Mouse (Mus musculus) layer of hippocampus, postnatal 36 days (tissue): ENCODE results near the gene Aup1. TPM values are rescaled to one million over a fixed set of nuclear protein-coding genes. Genes with fewer than 3 reads are reported as not detected.

Source experiments
- DNase-seq, 2 experiments: peaks; one replicate each; pipeline ENCODE4 v3.0.0; 2022
- total RNA-seq, 2 experiments: library from RNA; stranded (reverse); gene quantifications; 2 replicates each; pipeline ENCODE4 v1.2.3; 2021

Aup1 gene
- total RNA-seq, 2 experiments from 2014 or later = 121 to 142 TPM

- DNase-seq = no peak
Observed at GRCm38 (mm10) chr6:83031111-83031510, 23.2 kb upstream of the Aup1 start.

- no peak for DNase-seq
Observed at GRCm38 (mm10) chr6:83031921-83032590, 22.3 kb upstream of the Aup1 start.

DNA sequence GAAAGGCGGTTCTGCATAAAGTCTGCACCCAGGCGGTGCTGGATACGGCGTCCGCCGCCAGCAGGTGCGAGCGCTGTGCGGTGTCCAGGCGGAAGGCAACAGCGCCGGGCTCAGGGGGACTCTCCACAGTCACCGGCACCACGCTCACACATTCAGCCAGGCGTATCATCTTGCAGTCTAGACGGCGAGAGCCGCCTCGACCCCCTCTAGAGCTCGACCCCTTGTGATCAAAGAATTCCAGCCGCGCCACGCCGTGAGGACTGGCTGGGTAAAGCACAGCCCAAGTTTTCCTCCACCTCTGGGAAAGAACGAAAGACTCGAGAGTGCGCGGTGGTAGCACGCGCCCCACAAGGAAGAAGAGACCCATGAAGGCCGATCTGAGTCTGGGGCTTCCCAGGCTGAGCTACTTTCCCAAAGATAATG is 21.5 kb upstream of the Aup1 start:
- no peak for DNase-seq

GRCm38 (mm10) chr6:83033249-83034185 is 20.8 kb upstream of the Aup1 start, which contains the start of the genes Dok1 and Loxl3:
Dok1 (minus strand) TSS chr6:83033471.
Loxl3 (plus strand) TSS chr6:83034173.
- peak; percentile 29 to 44 for DNase-seq

DNA sequence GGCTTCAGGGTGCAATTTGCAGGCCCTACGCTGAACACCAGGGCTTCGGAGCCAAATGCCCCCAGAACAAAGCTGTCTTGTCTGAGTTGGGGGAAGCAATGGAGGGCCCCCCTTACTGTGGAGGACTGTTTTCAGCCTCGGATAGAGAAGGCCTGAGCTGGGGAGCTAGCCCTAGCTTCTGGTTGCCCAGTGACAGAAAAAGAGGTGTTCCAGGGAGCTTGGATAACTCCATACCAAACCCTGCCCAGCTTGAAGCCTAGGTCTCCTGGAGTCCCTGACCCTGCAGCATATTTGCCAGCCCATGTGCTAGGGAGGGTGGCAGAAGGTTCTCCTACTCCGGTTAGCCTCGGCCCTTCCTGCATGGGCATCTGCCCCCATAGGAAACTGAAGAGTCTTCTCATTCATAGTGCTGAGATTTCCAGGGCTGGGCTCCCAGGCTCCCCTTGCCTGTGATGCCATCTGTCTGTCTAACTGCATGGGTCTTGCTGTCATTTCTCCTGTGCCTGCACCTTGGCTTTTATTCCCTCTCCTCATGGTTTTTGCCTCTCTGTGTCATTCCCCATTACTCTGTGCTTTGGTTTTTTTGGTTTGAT is 19.8 kb upstream of the Aup1 start:
- no peak for DNase-seq

DNA sequence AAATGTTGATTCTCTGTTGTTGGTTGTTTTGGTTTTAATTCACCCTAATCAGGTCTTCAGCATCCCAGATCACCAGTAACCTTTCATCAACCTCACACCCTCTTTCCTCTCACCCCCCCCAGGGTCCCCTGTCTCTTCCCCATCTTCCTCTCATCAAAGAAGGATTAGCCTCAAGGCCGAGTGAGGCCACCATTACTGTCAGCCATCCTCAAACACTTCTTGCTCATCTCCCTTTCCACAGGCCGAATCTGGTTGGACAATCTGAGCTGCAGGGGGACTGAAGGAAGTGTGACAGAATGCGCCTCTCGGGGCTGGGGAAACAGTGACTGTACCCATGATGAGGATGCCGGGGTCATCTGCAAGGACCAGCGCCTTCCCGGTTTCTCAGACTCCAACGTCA is 17.1 kb upstream of the Aup1 start:
- no peak for DNase-seq

- DNase-seq = peak; percentile 85
Observed at GRCm38 (mm10) chr6:83038496-83039012, 15.8 kb upstream of the Aup1 start.

DNA sequence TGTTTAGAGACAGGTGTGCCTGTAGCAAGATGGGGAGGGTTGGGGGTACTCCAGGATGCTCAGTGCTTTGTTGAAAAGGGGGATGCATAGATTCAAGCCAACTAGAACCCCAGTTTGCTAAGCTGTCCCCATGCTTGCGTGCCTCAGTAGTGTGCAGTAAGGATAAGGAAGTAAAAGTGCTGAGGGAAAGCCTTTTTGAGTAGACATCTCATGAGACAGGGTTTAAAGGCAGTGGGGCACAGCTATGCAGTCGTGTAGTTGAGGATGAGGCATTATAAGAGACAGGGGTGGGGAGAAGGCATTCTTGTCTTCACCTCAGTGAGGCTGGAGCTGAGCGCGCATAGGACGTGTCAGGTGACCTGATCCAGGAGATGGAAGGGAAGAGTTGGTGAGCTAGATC is 13.7 kb upstream of the Aup1 start:
- DNase-seq = no peak

DNA sequence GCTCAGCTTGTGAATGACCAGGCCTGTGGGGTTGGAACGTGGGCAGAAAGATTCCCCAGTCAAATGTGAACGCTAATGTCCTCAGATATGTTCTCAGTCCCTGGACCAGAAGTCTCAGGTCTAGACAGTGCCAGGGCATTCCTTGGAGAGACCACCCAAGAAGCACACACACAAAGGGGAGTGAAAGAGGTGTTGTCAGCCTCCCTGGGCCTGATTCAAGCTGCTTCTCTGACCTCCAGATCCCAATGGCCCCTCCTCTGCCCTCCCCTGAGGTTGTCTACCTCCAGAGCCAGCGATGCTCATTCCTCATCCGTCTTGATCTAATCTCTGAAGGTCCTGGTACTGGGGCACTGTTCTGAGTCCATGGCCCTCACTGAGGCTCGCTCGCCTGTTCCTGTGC is 10.8 kb upstream of the Aup1 start:
- no peak for DNase-seq

DNA sequence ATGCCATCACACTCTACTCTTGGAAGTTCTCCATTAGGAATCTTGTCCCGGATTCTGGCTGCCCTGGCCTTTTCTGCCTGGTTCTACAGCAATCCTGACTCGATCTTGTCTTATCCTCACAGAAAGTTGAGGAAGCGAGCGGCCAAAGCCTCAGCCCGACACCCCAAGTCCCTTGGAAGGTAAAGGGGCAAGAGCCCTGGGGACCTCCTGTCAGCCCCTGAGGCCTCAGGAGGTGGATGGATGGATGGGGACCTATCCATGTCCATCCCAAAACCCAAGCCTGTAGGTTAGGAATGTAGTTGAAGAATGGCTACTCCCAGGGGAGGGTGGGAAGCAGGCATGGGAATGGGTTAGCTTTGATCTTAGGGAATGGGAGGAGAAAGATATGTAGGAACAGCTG is 10.3 kb upstream of the Aup1 start:
- no peak for DNase-seq

DNA sequence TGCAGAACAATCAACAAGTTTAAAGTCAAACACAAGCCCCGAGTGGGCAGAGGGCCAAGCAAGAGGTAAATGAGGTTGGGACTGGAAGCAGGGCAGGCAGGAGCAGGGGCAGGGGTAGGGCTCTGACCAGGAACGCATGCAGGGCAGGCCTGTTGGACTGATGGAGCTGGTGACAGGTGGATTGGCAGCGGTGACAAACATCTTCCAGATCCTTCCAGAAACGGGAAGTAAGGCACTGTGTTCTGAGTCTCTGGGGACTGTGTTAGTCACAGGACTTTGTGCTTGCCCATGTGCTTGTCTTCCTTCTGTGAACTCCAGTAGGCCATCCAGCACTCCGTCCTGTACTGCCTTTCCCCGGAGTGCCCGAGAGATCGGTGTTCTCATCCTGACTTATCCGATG is 9.6 kb upstream of the Aup1 start:
- no peak for DNase-seq

DNA sequence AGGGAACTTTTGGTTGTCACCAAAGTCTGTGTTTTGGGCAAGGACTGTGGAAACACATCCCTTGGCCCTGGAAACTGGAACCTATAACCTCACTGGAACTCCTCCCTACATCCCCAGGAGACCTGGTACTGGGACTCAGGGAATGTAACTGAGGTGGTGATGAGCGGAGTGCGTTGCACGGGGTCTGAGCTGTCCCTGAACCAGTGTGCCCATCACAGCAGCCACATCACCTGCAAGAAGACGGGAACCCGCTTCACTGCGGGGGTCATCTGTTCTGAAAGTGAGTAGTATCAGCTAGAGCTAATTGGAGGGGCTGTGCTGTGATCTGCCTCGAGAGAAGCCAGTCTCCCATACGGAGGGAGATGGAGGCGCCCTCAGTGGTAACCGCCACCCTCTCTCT is 5.0 kb upstream of the Aup1 start:
- no peak for DNase-seq

DNA sequence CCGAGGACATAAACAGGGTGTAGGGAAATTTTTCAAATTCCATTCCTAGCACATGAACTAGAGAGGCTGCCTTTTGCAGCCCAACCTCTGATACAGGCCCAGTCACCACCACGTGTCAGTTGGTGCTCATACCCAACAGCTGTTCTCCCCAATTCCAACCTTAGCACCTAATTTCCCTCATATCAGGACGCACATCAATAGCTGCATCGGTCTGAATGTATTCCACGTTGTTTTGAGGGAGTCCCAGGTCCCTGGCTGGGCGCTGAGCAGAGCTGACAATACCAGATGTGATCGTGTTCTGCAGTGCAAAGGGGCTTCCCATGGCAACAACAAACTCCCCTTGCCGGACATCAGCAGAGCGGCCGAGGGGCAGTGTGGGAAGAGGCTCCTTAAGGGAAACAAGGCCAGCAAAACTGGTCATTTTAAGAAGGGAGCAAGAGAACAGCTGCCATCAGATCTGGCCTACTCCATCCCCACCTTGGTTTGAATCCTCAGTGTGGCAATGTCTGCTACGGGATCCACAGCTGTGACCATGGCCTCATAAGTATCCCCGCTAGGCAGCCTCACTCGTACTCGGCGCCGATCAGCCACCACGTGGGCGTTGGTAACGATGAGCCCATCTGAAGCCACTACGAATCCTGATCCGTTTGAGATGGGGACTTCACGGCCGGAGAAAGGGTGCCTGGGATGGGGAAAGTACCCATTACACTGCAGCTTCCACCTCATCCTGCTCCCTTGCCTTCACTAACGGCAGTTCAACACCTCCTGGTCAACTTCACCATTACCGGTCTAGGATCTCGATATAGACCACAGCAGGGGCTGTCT is 973 bp upstream of the Aup1 start:
- DNase-seq = peak; percentile 25 to 31

- DNase-seq = no peak
Observed at GRCm38 (mm10) chr6:83054871-83055431, 630 bp downstream of the Aup1 start, which contains the start of gene Htra2. Htra2 (minus strand) TSS chr6:83055273.

GRCm38 (mm10) chr6:83057790-83058189 is 3.5 kb downstream of the Aup1 start, which contains the start of gene Dqx1:
Dqx1 (plus strand) TSS chr6:83057844.
- DNase-seq = no peak

GRCm38 (mm10) chr6:83058725-83059124 is 4.4 kb downstream of the Aup1 start:
- DNase-seq = no peak

GRCm38 (mm10) chr6:83065995-83066394 is 11.7 kb downstream of the Aup1 start:
- no peak for DNase-seq

DNA sequence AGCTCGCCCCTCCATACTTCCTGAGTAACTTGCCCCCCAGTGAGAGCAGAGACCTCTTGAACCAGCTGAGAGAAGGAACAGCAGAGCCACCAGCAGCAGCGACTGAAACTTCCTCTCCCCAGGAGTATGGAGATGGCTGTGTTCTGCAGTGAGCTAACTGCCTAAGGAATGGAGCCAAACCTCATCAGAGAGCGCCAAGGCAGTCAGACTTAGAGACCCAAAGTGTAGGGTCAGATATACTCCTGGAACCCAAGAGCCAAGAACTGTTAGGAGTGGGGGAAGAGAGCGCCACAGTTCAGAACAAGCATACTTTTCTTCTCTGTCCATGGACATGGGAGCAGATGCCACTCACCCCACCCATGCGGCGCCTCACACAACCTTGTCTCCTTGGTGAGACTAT is 12.1 kb downstream of the Aup1 start:
- no peak for DNase-seq

DNA sequence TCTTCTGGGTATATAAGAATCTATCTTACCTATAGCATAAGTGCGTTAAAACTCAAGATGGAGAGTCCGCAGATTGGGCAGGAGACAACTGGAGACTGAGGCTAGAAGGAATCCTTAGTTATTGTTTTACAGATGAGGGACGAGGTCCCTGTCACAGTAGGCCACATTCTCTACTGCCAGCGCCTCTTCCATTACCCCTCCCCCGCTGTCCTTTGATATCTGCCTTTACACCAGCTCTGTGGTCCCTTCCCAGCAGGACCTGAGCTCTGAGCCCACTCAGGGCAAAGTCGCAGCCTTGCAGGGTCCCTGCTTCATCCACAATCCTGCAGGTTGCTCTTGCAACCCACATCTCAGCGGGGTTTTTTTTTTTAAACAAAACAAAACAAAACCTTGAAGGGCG is 13.9 kb downstream of the Aup1 start:
- DNase-seq = no peak

- DNase-seq = no peak
Observed at GRCm38 (mm10) chr6:83068706-83069487, 14.6 kb downstream of the Aup1 start.
